41 mouse cellular contexts compared by ENCODE assay signal in genomic region chr4:115575255-115575654, GRCm38 (mm10). TPM values are rescaled to one million over a fixed set of nuclear protein-coding genes. Genes with fewer than 3 reads are reported as not detected.
"Had no signal": no experiment of that assay in that cellular context is flagged by ENCODE, and none has a peak within 500 bp of the region (broad histone marks: within the 10 kb centered on the region; RNA-seq: fewer than 3 reads in every experiment).

No protein-coding gene starts in this region.

- H3K27me3 ChIP-seq: limb, embryonic 12.5 days; limb, embryonic 13.5 days; limb, embryonic 15.5 days; liver, embryonic 13.5 days; liver, embryonic 15.5 days; lung, embryonic 15.5 days; megakaryocyte, embryonic 14.5 days; midbrain, embryonic 12.5 days; midbrain, embryonic 13.5 days; midbrain, embryonic 15.5 days; neural tube, embryonic 12.5 days had no signal

- H3K27ac ChIP-seq: left cerebral cortex, adult 2 months; limb, embryonic 10.5 days; limb, embryonic 12.5 days; limb, embryonic 13.5 days; limb, embryonic 15.5 days; liver, embryonic 13.5 days; liver, embryonic 14.5 days; liver, embryonic 15.5 days; lung, embryonic 15.5 days; macrophage; midbrain, embryonic 10.5 days; midbrain, embryonic 12.5 days; midbrain, embryonic 13.5 days; midbrain, embryonic 15.5 days; neural tube, embryonic 12.5 days had no signal

- DNase-seq: left cerebral cortex, postnatal 4 days; liver; liver, embryonic 13.5 days; midbrain, embryonic 14.5 days had no signal

- H3K4me1 ChIP-seq: limb, embryonic 10.5 days; limb, embryonic 12.5 days; limb, embryonic 13.5 days; limb, embryonic 15.5 days; liver, embryonic 13.5 days; liver, embryonic 15.5 days; lung, embryonic 15.5 days; megakaryocyte, embryonic 14.5 days; midbrain, embryonic 10.5 days; midbrain, embryonic 12.5 days; midbrain, embryonic 13.5 days; midbrain, embryonic 15.5 days; neural tube, embryonic 12.5 days had no signal

- H3K4me3 ChIP-seq: left cerebral cortex, adult 2 months; limb, embryonic 10.5 days; limb, embryonic 12.5 days; limb, embryonic 13.5 days; limb, embryonic 15.5 days; liver, embryonic 13.5 days; liver, embryonic 15.5 days; lung, embryonic 15.5 days; megakaryocyte, embryonic 14.5 days; midbrain, embryonic 10.5 days; midbrain, embryonic 12.5 days; midbrain, embryonic 13.5 days; midbrain, embryonic 15.5 days; myocyte; neural tube, embryonic 12.5 days had no signal

- H3K9ac ChIP-seq: limb, embryonic 12.5 days; limb, embryonic 13.5 days; limb, embryonic 15.5 days; liver, embryonic 13.5 days; liver, embryonic 14.5 days; liver, embryonic 15.5 days; lung, embryonic 14.5 days; lung, embryonic 15.5 days; midbrain, embryonic 12.5 days; midbrain, embryonic 13.5 days; midbrain, embryonic 15.5 days; neural tube, embryonic 12.5 days had no signal

- H3K4me2 ChIP-seq: limb, embryonic 12.5 days; limb, embryonic 13.5 days; limb, embryonic 15.5 days; liver, embryonic 13.5 days; liver, embryonic 15.5 days; lung, embryonic 14.5 days; lung, embryonic 15.5 days; midbrain, embryonic 11.5 days; midbrain, embryonic 12.5 days; midbrain, embryonic 13.5 days; midbrain, embryonic 15.5 days; neural tube, embryonic 12.5 days had no signal

- H3K9me3 ChIP-seq: limb, embryonic 10.5 days; limb, embryonic 12.5 days; limb, embryonic 13.5 days; limb, embryonic 15.5 days; liver, embryonic 13.5 days; liver, embryonic 15.5 days; lung, embryonic 15.5 days; megakaryocyte, embryonic 14.5 days; midbrain, embryonic 10.5 days; midbrain, embryonic 12.5 days; midbrain, embryonic 13.5 days; midbrain, embryonic 15.5 days; neural tube, embryonic 12.5 days had no signal

- H3K36me3 ChIP-seq: limb, embryonic 10.5 days; limb, embryonic 12.5 days; limb, embryonic 13.5 days; limb, embryonic 15.5 days; liver, embryonic 13.5 days; liver, embryonic 15.5 days; lung, embryonic 15.5 days; midbrain, embryonic 10.5 days; midbrain, embryonic 12.5 days; midbrain, embryonic 13.5 days; midbrain, embryonic 15.5 days; neural tube, embryonic 12.5 days had no signal

- ATAC-seq: midbrain, embryonic 13.5 days; midbrain, embryonic 15.5 days; midbrain, embryonic 16.5 days had no signal

RNA-seq across cellular contexts. Expression of gene Cyp4a31, which starts 11.8 kb away (rescaled TPM):
- total RNA-seq: left cerebral cortex, adult 18-20 months; left cerebral cortex, adult 2 months; left cerebral cortex, adult 8-10 months; left cerebral cortex, postnatal 10 days; left cerebral cortex, postnatal 14 days; left cerebral cortex, postnatal 25 days; left cerebral cortex, postnatal 36 days; left cerebral cortex, postnatal 4 days; megakaryocyte progenitor cell, adult 5-6 weeks; megakaryocyte, adult 5-6 weeks; megakaryocyte-erythroid progenitor cell, adult 5-6 weeks; midbrain, postnatal 0 days; monocyte, adult 5-6 weeks had no signal
- polyA plus RNA-seq: limb, embryonic 10.5 days; limb, embryonic 11.5 days; limb, embryonic 12.5 days; limb, embryonic 13.5 days; limb, embryonic 14.5 days; limb, embryonic 15.5 days; liver, embryonic 13.5 days; lung, adult 2 months; lung, embryonic 14.5 days; lung, embryonic 15.5 days; lung, embryonic 16.5 days; lung, postnatal 0 days; macrophage; midbrain, embryonic 10.5 days; midbrain, embryonic 11.5 days; midbrain, embryonic 12.5 days; midbrain, embryonic 13.5 days; midbrain, embryonic 14.5 days; midbrain, embryonic 15.5 days; midbrain, embryonic 16.5 days; midbrain, postnatal 0 days; myocyte; neural tube, embryonic 11.5 days; neural tube, embryonic 12.5 days had no signal

RNA-seq across cellular contexts. Expression of gene Cyp4a32, which starts 25.5 kb away (rescaled TPM):
- total RNA-seq: left cerebral cortex, adult 18-20 months; left cerebral cortex, adult 2 months; left cerebral cortex, adult 8-10 months; left cerebral cortex, postnatal 10 days; left cerebral cortex, postnatal 14 days; left cerebral cortex, postnatal 25 days; left cerebral cortex, postnatal 36 days; left cerebral cortex, postnatal 4 days; megakaryocyte progenitor cell, adult 5-6 weeks; megakaryocyte, adult 5-6 weeks; megakaryocyte-erythroid progenitor cell, adult 5-6 weeks; midbrain, postnatal 0 days; monocyte, adult 5-6 weeks had no signal
- polyA plus RNA-seq: limb, embryonic 10.5 days; limb, embryonic 11.5 days; limb, embryonic 12.5 days; limb, embryonic 13.5 days; limb, embryonic 14.5 days; limb, embryonic 15.5 days; liver, embryonic 13.5 days; liver, embryonic 14.5 days; liver, embryonic 15.5 days; liver, embryonic 16.5 days; lung, adult 2 months; lung, embryonic 14.5 days; lung, embryonic 15.5 days; lung, embryonic 16.5 days; lung, postnatal 0 days; macrophage; midbrain, embryonic 10.5 days; midbrain, embryonic 11.5 days; midbrain, embryonic 12.5 days; midbrain, embryonic 13.5 days; midbrain, embryonic 14.5 days; midbrain, embryonic 15.5 days; midbrain, embryonic 16.5 days; midbrain, postnatal 0 days; myocyte; neural tube, embryonic 11.5 days; neural tube, embryonic 12.5 days had no signal

RNA-seq across cellular contexts. Expression of gene Cyp4a10, which starts 57.2 kb away (rescaled TPM):
- total RNA-seq: left cerebral cortex, adult 18-20 months; left cerebral cortex, adult 2 months; left cerebral cortex, adult 8-10 months; left cerebral cortex, postnatal 10 days; left cerebral cortex, postnatal 14 days; left cerebral cortex, postnatal 25 days; left cerebral cortex, postnatal 36 days; left cerebral cortex, postnatal 4 days; megakaryocyte progenitor cell, adult 5-6 weeks; megakaryocyte, adult 5-6 weeks; megakaryocyte-erythroid progenitor cell, adult 5-6 weeks; midbrain, postnatal 0 days; monocyte, adult 5-6 weeks had no signal
- polyA plus RNA-seq: limb, embryonic 10.5 days; limb, embryonic 11.5 days; limb, embryonic 12.5 days; limb, embryonic 13.5 days; limb, embryonic 14.5 days; limb, embryonic 15.5 days; liver, embryonic 13.5 days; liver, embryonic 14.5 days; liver, embryonic 15.5 days; lung, embryonic 14.5 days; lung, embryonic 15.5 days; lung, embryonic 16.5 days; macrophage; midbrain, embryonic 10.5 days; midbrain, embryonic 11.5 days; midbrain, embryonic 12.5 days; midbrain, embryonic 13.5 days; midbrain, embryonic 14.5 days; midbrain, embryonic 15.5 days; midbrain, embryonic 16.5 days; midbrain, postnatal 0 days; myocyte; neural tube, embryonic 11.5 days; neural tube, embryonic 12.5 days had no signal
